Mouse (Mus musculus) testis, adult 2 months (tissue): ENCODE measurements around the gene Gm20388.

Experiments used
- CTCF ChIP-seq: fragments of 200-500 bp; IDR thresholded peaks from 2 replicates; pipeline ENCODE4 v1.5.1; 2012; ENCODE audit warnings: low read depth, mild to moderate bottlenecking, inconsistent platforms, low read length, moderate library complexity; ENCODE audit not compliant: control insufficient read depth, insufficient read depth, insufficient replicate concordance
- POLR2A ChIP-seq: fragments of 200-500 bp; IDR thresholded peaks from 2 replicates; pipeline ENCODE4 v1.6.1; 2012; ENCODE audit warnings: low read depth, mild to moderate bottlenecking, inconsistent platforms, low read length, moderate library complexity; ENCODE audit not compliant: control insufficient read depth

DNA sequence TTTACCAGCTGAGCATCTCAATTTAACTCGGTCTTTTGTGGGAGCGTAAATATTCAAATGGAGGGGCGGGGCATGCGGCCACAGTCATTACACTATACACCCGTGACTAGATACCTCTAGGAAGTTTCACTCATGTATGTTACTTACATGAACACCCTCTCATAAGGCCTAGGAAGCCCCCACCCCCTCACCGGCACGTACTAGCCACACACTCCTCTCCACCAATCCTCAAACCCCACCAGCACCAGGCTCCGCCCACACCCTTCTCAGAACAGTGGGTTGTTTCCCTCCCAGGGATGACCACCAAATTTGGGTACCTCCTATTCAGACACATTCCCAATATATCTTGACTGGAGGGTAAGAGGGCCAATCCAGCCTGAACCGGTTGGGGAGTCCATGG, 696.8 kb downstream of the Gm20388 start:
- TF ChIP-seq CTCF, result no peak
- TF ChIP-seq POLR2A, result no peak
